Mouse (Mus musculus): ENCODE measurements at regions not wholly inside any gene's neighbourhood (a gene's known extent, or its start where the extent isn't known, plus 50 kb on each side); places are given as distances from the start of the nearest gene placed in this dataset.

- no peak overlapping the region for H3K27ac ChIP-seq (ENCODE audit: low read depth, low read length)
- TF ChIP-seq CTCF (IDR thresholded peaks at IDR 0.05; ENCODE audit: low read depth) = no peak
- no peaks in the 10 kb centered on the region for H3K9me3 ChIP-seq (ENCODE audit: low read length)
- no peak for ATAC-seq
- no peak for DNase-seq
- H3K4me3 ChIP-seq (ENCODE audit: low read depth, low read length) = no peak overlapping the region
- no peak overlapping the region for H3K9ac ChIP-seq
- H3K27me3 ChIP-seq (ENCODE audit: insufficient read depth, low read length) = no peaks in the 10 kb centered on the region
- WGBS = 77% methylated on average over 5 of the region's 5 CpGs
- no peaks in the 10 kb centered on the region for H3K36me3 ChIP-seq (ENCODE audit: insufficient read depth)
- H3K4me1 ChIP-seq (ENCODE audit: insufficient read depth) = no peaks in the 10 kb centered on the region
- no peak overlapping the region for H3K4me2 ChIP-seq (ENCODE audit: low read depth)
These were observed 329.6 kb downstream of the Cxcl12 start for GRCm38 (mm10) chr6:117497904-117498303.

- Histone ChIP-seq H3K9ac (no peak overlapping the region), H3K27ac (ENCODE audit: low read depth, low read length) (no peak overlapping the region), H3K36me3 (ENCODE audit: insufficient read depth) (no peaks in the 10 kb centered on the region), H3K9me3 (ENCODE audit: low read length) (no peaks in the 10 kb centered on the region), H3K4me2 (ENCODE audit: low read depth) (no peak overlapping the region), H3K27me3 (ENCODE audit: insufficient read depth, low read length) (no peaks in the 10 kb centered on the region), H3K4me1 (ENCODE audit: insufficient read depth) (no peaks in the 10 kb centered on the region), H3K4me3 (ENCODE audit: low read depth, low read length) (no peak overlapping the region)
- 73% methylated on average over 5 of the region's 5 CpGs for WGBS
- DNase-seq (no peak), ATAC-seq (no peak)
- no peak for TF ChIP-seq CTCF (IDR thresholded peaks at IDR 0.05; ENCODE audit: low read depth)
These were observed 334.0 kb downstream of the Cxcl12 start for GRCm38 (mm10) chr6:117502346-117502745.

GRCm38 (mm10) chr6:117504771-117505170 lies 336.2 kb upstream of the Zfp637 start:
- Histone ChIP-seq H3K27me3 (ENCODE audit: insufficient read depth, low read length) (no peaks in the 10 kb centered on the region), H3K4me2 (ENCODE audit: low read depth) (no peak overlapping the region), H3K27ac (ENCODE audit: low read depth, low read length) (no peak overlapping the region), H3K36me3 (ENCODE audit: insufficient read depth) (no peaks in the 10 kb centered on the region), H3K9ac (no peak overlapping the region), H3K4me1 (ENCODE audit: insufficient read depth) (no peaks in the 10 kb centered on the region), H3K9me3 (ENCODE audit: low read length) (no peaks in the 10 kb centered on the region), H3K4me3 (ENCODE audit: low read depth, low read length) (no peak overlapping the region)
- ATAC-seq = no peak
- no peak for TF ChIP-seq CTCF (IDR thresholded peaks at IDR 0.05; ENCODE audit: low read depth)
- no peak for DNase-seq
- WGBS = 93% methylated on average over 10 of the region's 10 CpGs

GRCm38 (mm10) chr6:117505431-117505830 lies 335.5 kb upstream of the Zfp637 start:
- Histone ChIP-seq H3K9ac (no peak overlapping the region), H3K4me2 (ENCODE audit: low read depth) (no peak overlapping the region), H3K36me3 (ENCODE audit: insufficient read depth) (no peaks in the 10 kb centered on the region), H3K27ac (ENCODE audit: low read depth, low read length) (no peak overlapping the region), H3K27me3 (ENCODE audit: insufficient read depth, low read length) (no peaks in the 10 kb centered on the region), H3K9me3 (ENCODE audit: low read length) (no peaks in the 10 kb centered on the region), H3K4me3 (ENCODE audit: low read depth, low read length) (no peak overlapping the region), H3K4me1 (ENCODE audit: insufficient read depth) (no peaks in the 10 kb centered on the region)
- TF ChIP-seq CTCF (IDR thresholded peaks at IDR 0.05; ENCODE audit: low read depth) = no peak
- ATAC-seq = no peak
- 74% methylated on average over 3 of the region's 3 CpGs for WGBS
- DNase-seq = no peak

GRCm38 (mm10) chr6:117506619-117507018 lies 334.4 kb upstream of the Zfp637 start:
- no peaks in the 10 kb centered on the region for H3K27me3 ChIP-seq (ENCODE audit: insufficient read depth, low read length)
- no peaks in the 10 kb centered on the region for H3K9me3 ChIP-seq (ENCODE audit: low read length)
- H3K36me3 ChIP-seq (ENCODE audit: insufficient read depth) = no peaks in the 10 kb centered on the region
- 69% methylated on average over 7 of the region's 7 CpGs for WGBS
- H3K9ac ChIP-seq = no peak overlapping the region
- no peak for TF ChIP-seq CTCF (IDR thresholded peaks at IDR 0.05; ENCODE audit: low read depth)
- no peak overlapping the region for H3K27ac ChIP-seq (ENCODE audit: low read depth, low read length)
- no peak overlapping the region for H3K4me2 ChIP-seq (ENCODE audit: low read depth)
- no peak overlapping the region for H3K4me3 ChIP-seq (ENCODE audit: low read depth, low read length)
- ATAC-seq (no peak), DNase-seq (no peak)
- H3K4me1 ChIP-seq (ENCODE audit: insufficient read depth) = no peaks in the 10 kb centered on the region

- ATAC-seq = no peak
- Histone ChIP-seq H3K27ac (ENCODE audit: low read depth, low read length) (no peak overlapping the region), H3K4me3 (ENCODE audit: low read depth, low read length) (no peak overlapping the region), H3K9ac (no peak overlapping the region), H3K27me3 (ENCODE audit: insufficient read depth, low read length) (no peaks in the 10 kb centered on the region), H3K36me3 (ENCODE audit: insufficient read depth) (no peaks in the 10 kb centered on the region), H3K9me3 (ENCODE audit: low read length) (no peaks in the 10 kb centered on the region), H3K4me1 (ENCODE audit: insufficient read depth) (no peaks in the 10 kb centered on the region), H3K4me2 (ENCODE audit: low read depth) (no peak overlapping the region)
- TF ChIP-seq CTCF (IDR thresholded peaks at IDR 0.05; ENCODE audit: low read depth) = no peak
- WGBS = 89% methylated on average over 6 of the region's 6 CpGs
- no peak for DNase-seq
These were observed 332.1 kb upstream of the Zfp637 start for GRCm38 (mm10) chr6:117508860-117509259.

GRCm38 (mm10) chr6:117510026-117510425 lies 331.0 kb upstream of the Zfp637 start:
- WGBS = 86% methylated on average over 4 of the region's 4 CpGs
- H3K36me3 ChIP-seq (ENCODE audit: insufficient read depth) = no peaks in the 10 kb centered on the region
- H3K4me3 ChIP-seq (ENCODE audit: low read depth, low read length) = no peak overlapping the region
- H3K9me3 ChIP-seq (ENCODE audit: low read length) = no peaks in the 10 kb centered on the region
- no peak for TF ChIP-seq CTCF (IDR thresholded peaks at IDR 0.05; ENCODE audit: low read depth)
- no peaks in the 10 kb centered on the region for H3K4me1 ChIP-seq (ENCODE audit: insufficient read depth)
- H3K27me3 ChIP-seq (ENCODE audit: insufficient read depth, low read length) = no peaks in the 10 kb centered on the region
- DNase-seq = no peak
- no peak for ATAC-seq
- no peak overlapping the region for H3K4me2 ChIP-seq (ENCODE audit: low read depth)
- H3K9ac ChIP-seq = no peak overlapping the region
- no peak overlapping the region for H3K27ac ChIP-seq (ENCODE audit: low read depth, low read length)

GRCm38 (mm10) chr6:117514831-117515230 lies 326.1 kb upstream of the Zfp637 start:
- no peaks in the 10 kb centered on the region for H3K9me3 ChIP-seq (ENCODE audit: low read length)
- H3K4me2 ChIP-seq (ENCODE audit: low read depth) = no peak overlapping the region
- H3K9ac ChIP-seq = no peak overlapping the region
- H3K4me3 ChIP-seq (ENCODE audit: low read depth, low read length) = no peak overlapping the region
- 95% methylated on average over 5 of the region's 5 CpGs for WGBS
- no peak overlapping the region for H3K27ac ChIP-seq (ENCODE audit: low read depth, low read length)
- no peak for ATAC-seq
- DNase-seq = no peak
- no peaks in the 10 kb centered on the region for H3K27me3 ChIP-seq (ENCODE audit: insufficient read depth, low read length)
- TF ChIP-seq CTCF (IDR thresholded peaks at IDR 0.05; ENCODE audit: low read depth) = no peak
- H3K36me3 ChIP-seq (ENCODE audit: insufficient read depth) = no peaks in the 10 kb centered on the region
- no peaks in the 10 kb centered on the region for H3K4me1 ChIP-seq (ENCODE audit: insufficient read depth)

Measured in forebrain, postnatal 0 days (tissue).